Mouse (Mus musculus) left cerebral cortex, postnatal 36 days (tissue): ENCODE data around the gene Tomm40l. TPM values are rescaled to one million over a fixed set of nuclear protein-coding genes. Genes with fewer than 3 reads are reported as not detected.

Experiments used
- DNase-seq, 2 experiments: peaks; one replicate each; pipeline ENCODE4 v3.0.0; 2021 to 2022; ENCODE audit warnings: low spot score in 2 of 2, mixed read lengths in 1 of 2
- intact Hi-C: fragments of 180-260 bp; cut with DNase I; formaldehyde crosslinking; loops from one replicate; pipeline ENCODE4 v1.15.1; 2025
- total RNA-seq, 2 experiments: library from RNA; stranded (reverse); gene quantifications; 2 replicates each; pipeline ENCODE4 v1.2.3; 2021

The Tomm40l gene
- total RNA-seq, 2 experiments from 2014 or later = 81.7 to 86.7 TPM

DNA sequence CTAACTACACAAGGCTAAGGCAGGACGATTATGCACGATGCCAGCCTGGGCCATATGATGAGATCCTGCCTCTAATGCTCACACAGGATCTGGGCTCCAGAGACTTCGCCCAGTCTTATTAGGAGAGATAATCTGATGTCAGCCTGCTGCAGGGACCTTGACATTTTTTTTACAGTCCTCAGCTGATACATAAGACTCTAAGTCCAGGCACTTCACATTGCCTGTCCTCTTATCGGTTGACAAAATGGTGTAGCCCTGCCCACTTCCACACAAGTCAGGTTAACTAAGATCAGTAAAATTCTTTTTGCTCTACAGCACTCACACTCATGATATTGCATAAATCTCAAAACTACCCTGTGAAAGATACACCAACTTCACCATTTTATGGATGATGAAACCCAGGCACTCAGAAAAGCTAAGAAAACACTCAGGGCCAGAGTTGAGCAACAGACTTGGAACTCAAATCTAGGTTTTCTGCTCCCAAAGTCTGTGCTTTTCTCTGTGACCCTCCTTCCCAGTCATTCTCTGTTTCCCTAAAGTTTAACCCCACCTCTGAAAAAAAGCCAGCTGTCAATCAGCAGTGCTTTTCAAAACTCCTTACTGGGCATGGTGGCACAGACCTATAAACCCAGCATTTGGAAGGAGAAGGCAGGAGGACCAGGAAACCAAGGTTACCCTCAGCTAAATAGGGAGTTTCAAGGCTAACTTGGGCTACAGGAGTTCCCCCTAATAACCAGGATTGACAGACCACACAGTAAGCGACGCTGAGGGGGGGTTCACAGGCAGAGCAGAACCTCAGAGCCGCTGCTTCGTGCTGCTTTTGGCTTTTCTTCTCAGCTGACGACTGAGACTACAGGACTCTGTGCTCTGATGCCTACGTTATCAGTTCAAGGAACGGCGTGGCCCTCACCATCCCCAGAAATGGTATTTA is 10.8 kb upstream of the Tomm40l start:
- intact Hi-C loops = no loop called here
- DNase-seq = no peak

DNA sequence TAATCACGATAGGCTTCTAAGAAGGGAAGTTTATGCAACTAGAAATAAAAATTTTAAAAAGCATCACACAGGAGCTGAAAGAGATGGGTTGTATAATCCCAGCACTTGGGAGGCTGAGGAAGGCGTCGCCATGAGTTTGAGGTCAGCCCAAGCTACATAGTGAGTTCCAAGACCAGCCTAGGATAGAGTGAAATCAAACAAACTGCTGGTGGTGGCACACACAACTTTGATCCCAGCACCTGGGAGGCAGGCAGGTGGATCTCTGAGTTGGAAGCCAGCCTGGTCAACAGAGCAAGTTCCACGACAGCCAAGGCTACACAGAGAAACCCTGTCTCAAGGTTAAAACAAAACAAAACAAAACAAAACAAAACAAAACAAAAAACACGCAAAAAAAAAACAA is 10.0 kb upstream of the Tomm40l start:
- DNase-seq = no peak
- intact Hi-C loops = no loop called here

DNA sequence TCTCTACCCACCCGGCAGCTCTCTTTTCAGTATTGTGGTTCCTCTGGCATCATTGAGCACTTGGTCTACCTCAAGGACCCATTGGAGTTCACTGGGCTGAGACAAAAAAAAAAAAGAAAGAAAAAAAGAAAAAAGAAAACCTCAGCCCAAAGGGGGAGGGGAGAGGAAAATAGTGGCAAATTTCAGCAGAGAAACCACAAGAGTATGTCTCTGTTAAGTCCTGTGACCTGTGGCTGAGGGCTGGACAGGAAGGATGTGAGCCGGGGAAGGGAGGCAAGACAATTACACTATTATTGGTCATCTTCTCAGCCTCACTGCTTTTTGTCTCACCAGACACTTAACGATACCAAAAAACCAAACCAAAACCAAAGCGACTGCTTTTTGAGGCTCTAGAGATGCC is 9.5 kb upstream of the Tomm40l start:
- no peak for DNase-seq
- intact Hi-C loops = no loop called here

DNA sequence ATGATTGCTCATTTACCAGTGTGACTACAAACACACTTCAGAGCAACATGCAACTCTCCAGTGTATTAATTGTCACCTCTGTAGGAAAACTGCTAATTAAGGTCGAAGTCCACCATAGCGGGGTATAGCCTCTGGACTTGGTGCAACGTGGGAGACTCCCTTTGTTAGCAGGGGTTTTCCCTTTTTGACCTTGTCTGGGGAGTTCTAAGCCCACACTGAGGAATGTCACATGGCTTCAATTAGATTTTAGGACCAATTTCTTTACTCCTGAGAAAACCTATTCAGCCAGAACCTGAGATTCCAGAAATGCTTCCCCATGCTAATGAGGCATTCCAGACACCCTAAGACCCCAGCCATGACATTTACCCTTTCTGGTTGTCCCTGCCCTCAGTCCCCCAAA is 7.9 kb upstream of the Tomm40l start:
- intact Hi-C loops = no loop called here
- no peak for DNase-seq

DNA sequence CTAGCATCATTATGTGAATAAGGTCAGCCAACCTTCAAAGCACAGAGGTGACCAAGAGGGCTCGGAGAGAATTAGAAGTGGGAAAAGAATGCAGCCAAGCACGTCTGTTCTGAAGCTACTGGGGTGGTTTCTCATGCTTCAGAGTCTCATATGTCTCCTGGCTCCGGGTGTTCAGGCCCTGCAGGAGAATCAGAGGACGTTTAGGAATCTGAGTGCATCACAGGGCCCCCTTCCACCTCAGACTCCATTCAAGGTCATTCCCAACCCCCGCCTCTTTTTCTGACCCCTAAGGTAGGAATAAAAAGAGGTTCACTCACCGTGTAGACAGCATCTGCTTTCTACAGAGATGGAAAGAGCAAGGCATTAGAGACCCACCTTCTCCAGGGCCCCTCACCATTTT is 7.4 kb upstream of the Tomm40l start:
- DNase-seq = no peak
- intact Hi-C loops = no loop called here

DNA sequence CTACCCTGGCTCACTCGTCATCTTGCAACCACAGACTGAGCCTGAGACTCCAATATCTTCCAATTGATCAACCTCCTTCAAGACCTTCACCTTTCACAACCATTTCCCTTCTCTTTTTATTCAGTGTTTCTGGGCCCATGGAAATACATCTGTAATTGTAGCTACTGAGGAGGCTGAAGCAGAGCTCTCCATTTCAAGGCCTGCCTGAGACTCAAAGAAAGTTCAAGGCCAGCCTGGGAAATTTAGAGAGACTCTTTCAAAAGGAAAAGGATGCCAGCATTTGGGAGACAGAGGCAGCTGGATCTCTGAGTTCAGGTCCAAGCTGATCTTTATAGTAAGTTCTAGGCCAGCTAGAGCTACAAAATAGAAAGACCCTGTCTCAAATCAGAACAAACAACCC is 5.6 kb upstream of the Tomm40l start:
- intact Hi-C loops = no loop called here

DNA sequence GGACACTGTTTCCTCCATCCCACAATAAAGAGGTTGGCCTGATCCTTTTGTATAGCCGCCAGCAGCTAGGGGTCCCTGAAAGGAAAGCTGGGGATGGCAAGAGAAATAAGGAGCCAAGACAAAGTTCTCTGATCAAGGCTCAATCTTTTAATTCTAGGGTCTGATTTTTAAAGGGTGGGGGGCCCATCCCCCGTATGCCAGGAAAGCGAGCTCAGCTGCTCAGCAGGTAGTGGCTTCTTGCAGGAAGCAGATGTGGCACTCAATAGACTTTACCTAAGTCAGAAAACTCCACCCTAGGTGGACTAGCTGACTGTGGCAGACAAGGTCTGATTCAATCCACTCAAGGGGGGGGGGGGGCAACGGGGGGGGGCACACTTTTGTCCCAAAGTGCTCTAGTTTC is 4.5 kb upstream of the Tomm40l start:
- intact Hi-C loops = no loop called here
- no peak for DNase-seq

More for the DNA sequence above, 5.6 kb upstream of the Tomm40l start:
- DNase-seq = no peak

DNA sequence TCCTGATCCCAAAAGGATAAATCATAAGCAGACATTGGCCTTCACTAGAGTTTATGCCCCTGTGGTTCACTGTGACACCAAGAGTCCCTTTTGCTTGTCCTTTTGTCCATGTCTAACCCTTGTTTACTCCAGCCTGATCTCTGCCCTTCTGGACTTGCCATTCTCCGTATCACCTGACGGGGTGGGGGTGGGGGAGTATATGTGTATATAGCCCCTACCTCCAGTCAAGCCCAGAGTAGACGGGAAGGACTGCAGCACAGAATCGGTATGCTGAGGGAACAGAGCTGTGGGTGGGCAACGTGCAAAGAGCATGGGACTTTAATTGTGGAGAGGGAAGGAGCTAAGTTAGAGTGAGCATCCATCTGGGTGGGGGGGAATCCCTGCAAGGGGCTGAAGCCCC is 2.5 kb upstream of the Tomm40l start, which contains the start of gene Apoa2:
TSS of gene Apoa2 (plus strand) at position 198 of the 400 bp plus-strand sequence.
- no peak for DNase-seq
- intact Hi-C loops = loop anchor here (5.0 kb wide), 1 partner anchor 73 kb away; the partner anchor contains the start of genes Mpz and Sdhc

DNA sequence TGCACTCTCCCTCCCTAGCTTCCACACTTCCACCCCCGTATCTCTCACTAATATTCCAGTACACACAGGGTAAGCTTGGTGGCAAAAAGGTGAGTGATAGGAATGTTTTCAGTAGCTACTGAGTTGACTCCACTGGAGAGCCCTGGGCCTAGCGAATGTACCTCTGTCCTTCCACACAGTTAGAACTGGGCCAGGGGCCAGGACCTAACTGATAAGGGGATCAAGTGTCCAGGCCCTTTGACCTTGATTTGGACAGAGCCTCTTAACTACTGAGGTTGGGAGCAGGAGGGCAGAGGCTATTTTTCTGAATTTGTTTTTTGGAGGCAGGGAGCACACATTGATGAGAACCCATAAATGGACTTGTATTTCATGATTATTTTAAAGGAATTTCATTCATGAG is 1.5 kb upstream of the Tomm40l start:
- no peak for DNase-seq
- intact Hi-C loops = loop anchor here (5.0 kb wide), 1 partner anchor 71 kb away; the partner anchor contains the start of genes Mpz and Sdhc

DNA sequence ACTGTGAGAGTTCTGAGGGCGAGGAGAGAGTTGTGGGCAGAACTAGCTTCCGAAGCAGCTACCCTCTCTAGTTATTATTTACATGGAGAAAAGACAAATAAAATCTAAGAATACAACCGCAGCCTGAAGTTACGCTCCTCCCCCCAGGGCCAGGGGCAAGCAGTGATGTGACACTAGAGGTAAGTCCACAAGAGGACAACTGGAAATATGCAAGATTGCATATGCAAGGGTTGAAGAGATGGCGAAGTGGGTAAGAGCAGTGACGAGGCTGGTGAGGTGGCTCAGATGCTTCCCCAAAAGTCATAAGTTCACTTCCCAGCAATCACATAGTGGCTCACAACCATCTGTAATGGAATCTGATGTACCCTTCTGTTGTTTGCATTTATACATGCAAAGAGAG is 854 bp upstream of the Tomm40l start:
- no peak for DNase-seq
- intact Hi-C loops = loop anchor here (5.0 kb wide), 1 partner anchor 71 kb away; the partner anchor contains the start of genes Mpz and Sdhc

DNA sequence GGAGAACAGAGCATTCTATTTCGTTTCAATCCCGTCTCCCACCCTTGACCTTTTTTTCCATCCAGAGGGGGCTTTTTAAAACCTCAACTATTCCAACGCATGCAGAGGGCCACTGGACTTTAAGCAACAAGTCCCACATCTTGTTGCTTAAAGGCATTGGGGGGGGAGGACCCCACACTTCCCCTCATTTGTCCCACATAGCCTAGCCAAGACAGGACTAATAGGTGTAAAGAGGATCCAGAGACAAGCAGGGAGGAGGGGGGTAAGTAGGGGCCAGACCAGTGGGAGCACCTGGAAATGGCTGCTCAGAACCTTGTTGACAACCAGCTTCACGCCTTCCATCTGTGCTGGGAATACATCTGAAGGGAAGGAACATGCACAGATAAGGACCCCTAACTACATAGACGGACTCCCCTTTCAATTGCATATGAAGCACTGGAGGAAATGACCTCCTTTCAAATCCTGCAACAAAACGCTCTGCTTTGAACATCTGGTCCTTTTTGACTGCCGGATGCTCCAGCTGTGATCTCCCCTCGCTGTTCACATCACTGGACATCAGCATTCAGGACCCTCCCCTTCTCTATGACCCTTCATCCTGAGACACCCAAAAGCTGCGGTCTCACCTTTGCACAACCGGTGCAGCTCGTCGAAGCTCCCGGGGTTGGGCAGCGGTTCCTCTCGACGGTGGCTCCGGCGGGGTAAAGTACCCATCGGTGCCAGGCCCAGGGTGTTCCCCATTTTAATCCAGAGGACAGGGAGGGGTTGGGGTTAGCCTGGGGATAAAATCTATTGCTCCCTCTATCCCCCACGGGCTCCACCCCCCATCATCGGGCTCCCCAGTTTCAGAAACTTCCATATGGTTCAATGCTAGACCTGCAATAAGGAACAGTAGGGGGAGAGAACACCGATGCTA is 777 bp downstream of the Tomm40l start:
- intact Hi-C loops = loop anchor here (2.0 to 5.0 kb wide), 3 partner anchors 57 to 103 kb away; partner anchors contain the start of genes Mpz and Sdhc
- peak; percentile 36 to 37 for DNase-seq

DNA sequence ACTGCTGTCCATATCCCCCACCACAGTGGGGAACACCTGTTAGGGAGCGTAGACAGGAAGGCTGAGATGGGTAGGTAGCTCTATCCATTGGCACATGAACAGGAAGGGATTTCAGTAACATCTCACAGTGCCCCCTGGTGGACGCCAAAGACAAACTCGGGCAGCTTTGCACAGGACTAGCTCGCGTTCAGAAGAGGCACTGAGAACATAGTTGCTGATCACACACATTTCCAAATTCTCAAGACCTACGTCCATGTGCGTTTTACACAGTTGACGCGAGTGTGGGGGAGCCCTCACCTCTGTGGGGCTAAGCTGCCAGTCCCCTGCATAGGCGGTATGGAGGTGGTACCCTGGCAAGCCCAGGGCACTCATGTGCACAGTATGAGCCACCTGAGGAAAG is 1.4 kb downstream of the Tomm40l start:
- DNase-seq = peak; percentile 86 to 89
- intact Hi-C loops = loop anchor here (2.0 to 5.0 kb wide), 3 partner anchors 56 to 102 kb away; partner anchors contain the start of genes Mpz and Sdhc

DNA sequence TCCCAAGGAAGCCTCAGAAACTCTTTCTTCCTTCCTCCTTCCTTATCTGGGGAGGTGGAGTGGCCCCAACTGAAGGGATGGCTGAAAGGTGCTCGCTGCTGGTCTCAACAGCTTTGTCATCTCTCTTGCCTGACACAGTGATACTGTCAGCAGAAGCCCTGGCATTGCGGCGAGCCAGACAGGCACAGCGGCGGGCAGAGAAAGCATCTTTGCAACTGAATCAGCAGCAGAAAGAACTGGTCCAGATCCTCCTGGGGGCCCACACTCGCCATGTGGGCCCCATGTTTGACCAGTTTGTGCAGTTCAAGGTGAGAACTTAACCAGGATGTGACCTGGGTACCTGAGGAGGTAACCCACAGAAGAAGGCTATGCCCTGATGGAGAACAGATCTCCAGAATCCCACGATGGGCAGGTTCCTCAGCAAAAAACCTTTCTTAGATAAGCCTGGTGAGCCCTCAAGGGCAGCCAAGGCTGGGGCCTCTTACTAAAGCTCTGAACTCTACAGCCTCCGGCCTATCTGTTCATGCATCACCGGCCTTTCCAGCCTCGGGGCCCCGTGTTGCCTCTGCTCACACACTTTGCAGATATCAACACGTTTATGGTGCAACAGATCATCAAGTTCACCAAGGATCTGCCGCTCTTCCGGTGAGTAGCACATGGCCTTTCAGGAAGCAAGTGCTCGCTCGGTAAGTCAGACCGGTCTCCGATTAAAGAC is 5.9 kb downstream of the Tomm40l start:
- intact Hi-C loops = no loop called here
- no peak for DNase-seq

DNA sequence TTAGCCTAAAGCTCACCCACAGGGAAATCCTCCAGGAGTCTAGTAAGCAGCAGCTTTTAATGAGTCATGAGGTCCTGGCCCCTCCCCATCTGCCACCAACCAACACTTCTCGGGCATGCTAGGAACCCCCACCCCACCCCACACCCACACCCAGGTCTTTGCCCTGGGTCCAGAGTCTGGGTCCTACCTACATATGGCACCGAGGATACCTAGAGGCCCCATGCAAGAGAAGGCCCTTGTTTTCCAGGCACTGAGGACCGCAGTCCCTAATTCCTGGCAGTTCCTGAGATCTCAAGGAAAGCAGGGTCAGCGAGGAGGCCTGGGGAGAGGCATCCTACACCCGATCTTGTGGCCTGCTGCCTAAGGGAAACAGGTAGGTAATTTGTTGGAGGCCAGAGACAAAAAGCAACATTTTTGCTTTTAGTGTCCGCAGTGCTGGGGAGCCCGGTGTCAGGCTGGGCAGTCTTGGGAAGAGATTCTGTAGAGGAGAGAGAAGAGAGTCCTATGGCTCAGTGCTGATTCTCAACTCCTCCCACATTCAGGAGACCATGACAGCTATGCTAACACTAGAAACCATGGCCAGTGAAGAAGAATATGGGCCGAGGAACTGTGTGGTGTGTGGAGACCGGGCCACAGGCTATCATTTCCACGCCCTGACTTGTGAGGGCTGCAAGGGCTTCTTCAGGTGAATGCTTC is 8.4 kb downstream of the Tomm40l start, which contains the start of gene Nr1i3:
TSS of gene Nr1i3 (plus strand) at position 170 of the 696 bp plus-strand sequence.
- intact Hi-C loops = no loop called here
- DNase-seq = no peak

DNA sequence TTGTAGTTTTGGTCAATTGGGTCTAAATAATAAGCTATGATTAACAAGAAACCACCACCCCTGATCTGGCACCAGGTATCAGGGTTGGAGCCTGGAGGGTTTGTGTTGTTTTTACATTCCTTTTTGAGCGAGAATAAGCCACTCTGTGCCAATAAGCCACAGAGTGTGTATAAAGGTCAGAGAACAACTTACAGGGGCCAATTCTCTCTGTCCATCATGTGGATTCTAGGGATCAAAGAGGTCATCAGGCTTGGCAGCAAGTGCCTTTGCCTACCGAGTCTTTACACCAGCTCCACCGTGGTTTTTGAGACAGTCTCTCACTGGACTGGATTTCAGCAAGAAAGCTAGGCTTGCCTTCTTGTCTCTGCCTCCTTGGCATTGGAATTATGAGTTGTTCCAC is 9.5 kb downstream of the Tomm40l start:
- no peak for DNase-seq
- intact Hi-C loops = no loop called here

DNA sequence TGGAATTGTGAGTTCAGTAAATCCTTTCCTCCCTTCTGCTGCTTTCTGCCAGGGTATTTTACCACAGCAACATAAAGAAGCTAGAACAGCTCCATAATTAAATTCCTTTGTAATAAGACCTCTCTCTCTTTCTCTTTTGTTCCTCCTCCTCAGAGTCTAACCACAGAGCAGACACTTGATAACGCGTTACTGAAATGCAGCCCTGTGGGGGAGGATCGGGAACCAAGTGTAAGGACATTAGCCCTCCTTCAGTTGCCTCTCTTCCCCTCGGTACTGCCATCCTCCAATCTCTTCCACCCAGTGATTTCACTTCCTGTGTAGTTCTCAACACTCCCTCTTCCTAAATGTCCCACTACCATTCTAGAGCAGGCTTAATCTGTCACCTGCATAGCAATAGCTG is 12.9 kb downstream of the Tomm40l start:
- intact Hi-C loops = no loop called here
- no peak for DNase-seq

DNA sequence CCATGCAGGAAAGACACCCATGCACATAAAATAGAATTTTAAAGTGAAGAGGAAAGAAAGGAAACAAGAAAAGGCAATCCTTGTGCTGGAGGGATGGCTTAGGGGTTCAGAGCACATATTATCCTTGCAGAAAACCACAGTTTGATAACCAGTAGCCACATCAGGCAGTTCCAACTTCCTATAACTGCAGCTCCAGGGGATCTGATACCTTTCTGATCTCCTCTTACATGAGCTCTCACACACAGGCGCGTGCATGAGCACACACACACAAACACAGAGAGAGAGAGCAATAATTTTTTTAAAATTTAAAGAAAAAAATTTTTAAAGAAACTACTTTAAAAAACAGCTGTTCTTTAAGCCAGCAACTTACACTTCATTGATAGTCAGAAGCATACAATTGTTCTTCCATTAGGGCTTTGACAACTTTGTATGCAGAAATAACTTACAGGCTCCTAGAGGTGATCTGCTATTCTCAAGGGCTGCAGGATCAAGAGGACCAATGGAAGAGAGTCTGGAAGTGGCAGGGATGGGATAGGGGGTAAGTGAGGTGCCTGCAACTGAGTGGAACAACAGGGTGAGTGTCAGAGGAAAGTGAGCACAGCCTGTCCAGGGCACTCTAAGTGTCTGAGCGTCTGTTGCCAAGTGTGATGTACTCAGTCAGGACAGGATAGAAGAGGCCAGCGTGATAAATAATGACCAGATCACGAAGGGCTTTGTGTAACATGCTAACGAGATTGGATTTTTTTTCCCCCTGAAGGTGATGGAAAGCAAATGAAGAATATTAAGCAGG is 16.4 kb downstream of the Tomm40l start:
- intact Hi-C loops = no loop called here
- no peak for DNase-seq

DNA sequence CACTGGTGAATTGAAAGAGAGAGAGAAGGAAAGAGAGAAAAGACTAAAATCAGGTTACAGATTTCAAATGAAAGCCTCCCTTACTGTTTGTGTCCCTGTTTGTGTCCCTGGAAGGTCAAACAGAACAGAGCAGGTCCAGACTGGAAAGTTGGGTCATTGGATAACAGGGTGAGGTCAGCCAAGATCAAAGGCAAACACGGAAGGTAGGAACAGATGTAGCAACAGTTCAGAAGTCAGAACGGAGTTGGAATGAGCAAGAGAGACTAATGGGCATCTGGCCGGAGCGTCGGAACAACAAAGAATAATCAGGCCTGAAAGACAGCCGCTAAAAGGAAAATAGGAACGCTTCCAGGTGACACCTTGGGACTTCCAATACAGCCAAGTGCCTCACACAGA is 18.1 kb downstream of the Tomm40l start:
- DNase-seq = no peak
- intact Hi-C loops = no loop called here
